In the genomic region with DNA sequence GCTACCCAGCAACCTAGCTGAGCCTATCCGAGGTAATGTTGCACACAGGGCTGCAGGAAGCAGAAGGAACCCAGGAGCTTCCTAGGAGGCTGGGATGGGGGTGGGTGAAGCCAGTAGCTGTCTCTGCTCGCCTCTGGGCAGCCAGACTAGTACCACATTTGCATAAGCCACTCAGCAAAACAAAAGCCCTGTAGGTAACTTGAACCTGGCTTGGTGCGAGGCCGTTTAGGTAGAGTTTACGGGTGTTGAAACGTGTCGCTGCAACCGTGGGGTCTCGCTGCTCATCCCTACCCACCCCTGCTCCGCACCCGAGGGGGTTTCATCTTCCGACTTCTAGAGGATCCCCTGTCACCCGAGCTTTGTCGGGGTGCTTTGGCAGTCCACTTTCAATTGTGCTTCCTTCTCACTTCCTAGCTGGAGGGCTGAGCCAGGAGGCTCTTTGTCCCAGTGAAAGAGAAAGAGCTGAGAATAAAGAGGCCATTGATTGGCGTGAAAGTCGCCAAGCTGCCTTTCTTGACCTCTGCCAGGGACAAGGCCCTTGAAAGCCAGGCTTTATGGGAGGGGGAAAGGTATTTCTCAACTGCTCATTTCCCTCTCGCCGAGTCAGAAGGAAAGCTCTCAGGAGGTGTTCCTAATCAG, we compare ENCODE assay signal across 8 mouse cellular contexts. TPM values are rescaled to one million over a fixed set of nuclear protein-coding genes. Genes with fewer than 3 reads are reported as not detected.
DNase-seq lines count a peak whose midpoint lies in the region; ATAC-seq and TF ChIP-seq lines count a peak whose summit lies in the region.

No protein-coding gene starts in this region.

- ATAC-seq in heart, postnatal 0 days (ENCODE audit: insufficient read depth, low read depth) = no peak
- ATAC-seq in forebrain, embryonic 16.5 days = 0 out of 2 replicates have a peak, but pooled peaks have one; percentile 26
- ATAC-seq in inflammation-experienced regulatory T-cells, adult 6 months = no peak

- no peak for TF ChIP-seq POLR2A in lung, adult 2 months (IDR thresholded peaks at IDR 0.05; ENCODE audit: borderline replicate concordance, extremely low read depth, low read depth, low read length)
- TF ChIP-seq POLR2A in small intestine, adult 2 months (IDR thresholded peaks at IDR 0.05; ENCODE audit: low read depth, low read length) = no peak

- H3K4me1 ChIP-seq in heart, postnatal 0 days (ENCODE audit: control insufficient read depth, insufficient read depth) = 0 out of 2 replicates have a peak, but pooled peaks cover 6% of the 10 kb centered on the region
- peaks cover 15% of the 10 kb centered on the region for H3K4me1 ChIP-seq in forebrain, embryonic 16.5 days (replicated peaks; ENCODE audit: control insufficient read depth, insufficient read depth, low read length)
- no peaks in the 10 kb centered on the region for H3K4me1 ChIP-seq in lung, adult 2 months (ENCODE audit: control insufficient read depth, insufficient read depth, low read length)
- no peaks in the 10 kb centered on the region for H3K4me1 ChIP-seq in small intestine, adult 2 months (ENCODE audit: control insufficient read depth, insufficient read depth, insufficient read length, low read length)

- H3K4me2 ChIP-seq in heart, postnatal 0 days (ENCODE audit: low read depth, low read length) = peak overlapping the region; percentile 38; the same call in 1 of the 2 replicates
- peak overlapping the region; percentile 24; the same call in 1 of the 2 replicates for H3K4me2 ChIP-seq in forebrain, embryonic 16.5 days (ENCODE audit: low read length)

- peaks cover 24% of the 10 kb centered on the region; the same call in 1 of the 2 replicates for H3K27me3 ChIP-seq in heart, postnatal 0 days (ENCODE audit: control insufficient read depth, insufficient read depth, low read length)
- H3K27me3 ChIP-seq in forebrain, embryonic 16.5 days (replicated peaks; ENCODE audit: control insufficient read depth, insufficient read depth, low read length) = peaks cover 3% of the 10 kb centered on the region; the same call in 1 of the 2 replicates
- H3K27me3 ChIP-seq in small intestine, adult 2 months (ENCODE audit: control insufficient read depth, insufficient read depth, low read length) = no peaks in the 10 kb centered on the region

- no peak for DNase-seq in heart, postnatal 0 days (ENCODE audit: low spot score)
- DNase-seq in heart, adult 18-20 months = no peak
- DNase-seq in lung, adult 2 months = peak; percentile 32
- no peak for DNase-seq in gastrocnemius, postnatal 10 days
- DNase-seq in cerebellum, postnatal 14 days = no peak

- H3K9me3 ChIP-seq in heart, postnatal 0 days (replicated peaks; ENCODE audit: control insufficient read depth, low read length) = no peaks in the 10 kb centered on the region
- H3K9me3 ChIP-seq in forebrain, embryonic 16.5 days (ENCODE audit: control insufficient read depth, low read length) = no peaks in the 10 kb centered on the region

- WGBS in heart, postnatal 0 days = 25% methylated on average over 18 of the region's 18 CpGs
- WGBS in forebrain, embryonic 16.5 days = 3% methylated on average over 18 of the region's 18 CpGs
- 31% methylated on average over 18 of the region's 18 CpGs for WGBS in lung, adult 2 months
- 33% methylated on average over 18 of the region's 18 CpGs for WGBS in small intestine, adult 2 months

- no peak overlapping the region for H3K27ac ChIP-seq in heart, postnatal 0 days (ENCODE audit: low read depth)
- H3K27ac ChIP-seq in forebrain, embryonic 16.5 days (ENCODE audit: low read length) = no peak overlapping the region
- no peak overlapping the region for H3K27ac ChIP-seq in small intestine, adult 2 months (ENCODE audit: insufficient read depth, low read depth, low read length)

- H3K36me3 ChIP-seq in heart, postnatal 0 days (replicated peaks; ENCODE audit: control insufficient read depth, insufficient read depth, low read length) = no peaks in the 10 kb centered on the region
- H3K36me3 ChIP-seq in forebrain, embryonic 16.5 days (ENCODE audit: control insufficient read depth, insufficient read depth) = no peaks in the 10 kb centered on the region
- no peaks in the 10 kb centered on the region for H3K36me3 ChIP-seq in small intestine, adult 2 months (ENCODE audit: control insufficient read depth, insufficient read depth, low read length)

- peak overlapping the region; percentile 1; the same call in 1 of the 2 replicates for H3K4me3 ChIP-seq in heart, postnatal 0 days (ENCODE audit: low read depth, low read length)
- H3K4me3 ChIP-seq in forebrain, embryonic 16.5 days (replicated peaks; ENCODE audit: low read length) = no peak overlapping the region
- peak overlapping the region; percentile 22 for H3K4me3 ChIP-seq in lung, adult 2 months (replicated peaks; ENCODE audit: extremely low read depth, low read depth, low read length)
- peak overlapping the region; percentile 41 for H3K4me3 ChIP-seq in small intestine, adult 2 months (ENCODE audit: low read depth, low read length)

- TF ChIP-seq CTCF in heart, postnatal 0 days (IDR thresholded peaks at IDR 0.05; ENCODE audit: low read depth) = no peak
- no peak for TF ChIP-seq CTCF in lung, adult 2 months (IDR thresholded peaks at IDR 0.05; ENCODE audit: insufficient read depth, low read length)
- no peak for TF ChIP-seq CTCF in small intestine, adult 2 months (IDR thresholded peaks at IDR 0.05; ENCODE audit: extremely low read depth, insufficient read length, insufficient replicate concordance, low read depth, low read length)

- TF ChIP-seq EP300 in heart, postnatal 0 days (IDR thresholded peaks at IDR 0.05; ENCODE audit: low read depth) = no peak

- H3K9ac ChIP-seq in heart, postnatal 0 days (replicated peaks; ENCODE audit: low read depth, low read length) = no peak overlapping the region
- H3K9ac ChIP-seq in forebrain, embryonic 16.5 days (replicated peaks; ENCODE audit: low read depth, low read length) = 0 out of 2 replicates have a peak overlapping the region, but pooled peaks have one; percentile 2

RNA-seq across cellular contexts. Expression of a gene that starts 48.3 kb away (rescaled TPM):
- total RNA-seq in heart, postnatal 0 days (2014; rRNA removed; ENCODE audit: low replicate concordance) = 5.2 and 9.2 TPM in 2 replicates
- 6.6 and 8.6 TPM in 2 replicates for polyA plus RNA-seq in heart, postnatal 0 days (2015; fragmentation: Nextera tagmentation; extraction: Ambion mirVana)
- 10 to 100 TPM; 11.2 to 16.0 TPM for total RNA-seq in heart, adult 18-20 months (2021)
- 30.4 and 31.2 TPM in 2 replicates for polyA plus RNA-seq in forebrain, embryonic 16.5 days (2015; fragmentation: Nextera tagmentation; extraction: Ambion mirVana)
- polyA plus RNA-seq in lung, adult 2 months (2012; rRNA removed) = 26.1 and 30.6 TPM in 2 replicates
- 9.2 and 16.8 TPM in 2 replicates for polyA plus RNA-seq in small intestine, adult 2 months (2012; rRNA removed)
- 1 to 10 TPM; 7.6 to 8.7 TPM for total RNA-seq in gastrocnemius, postnatal 10 days (2021)
- 10 to 100 TPM in 1 of 3 experiments, 1 to 10 TPM in 2; 7.2 to 10.7 (median 9.7) TPM for polyA plus RNA-seq in inflammation-experienced regulatory T-cells, adult 6 months (2017; shearing (Covaris generic))
